Mouse (Mus musculus) embryonic facial prominence, embryonic 10.5 days (tissue): ENCODE results near the gene Traf7. TPM values are rescaled to one million over a fixed set of nuclear protein-coding genes. Genes with fewer than 3 reads are reported as not detected.
A peak's percentile ranks its signal among the peaks of the same experiment; 100 is the strongest.

Source experiments
- DNase-seq: peaks from one replicate; pipeline ENCODE4 v3.0.0-alpha.2; 2017; ENCODE audit warnings: low spot score
- H3K27ac ChIP-seq: fragments of 300-500 bp; sonication (generic); replicated peaks from 2 replicates; pipeline ENCODE4 v1.5.1; 2016; ENCODE audit warnings: mild to moderate bottlenecking
- H3K27me3 ChIP-seq: fragments of 300-500 bp; sonication (generic); replicated peaks from 2 replicates; pipeline ENCODE4 v1.6.1; 2016; ENCODE audit warnings: low read depth, mild to moderate bottlenecking; ENCODE audit not compliant: poor library complexity, severe bottlenecking
- H3K36me3 ChIP-seq: fragments of 300-500 bp; sonication (generic); replicated peaks from 2 replicates; pipeline ENCODE4 v1.6.1; 2016; ENCODE audit warnings: mild to moderate bottlenecking, moderate library complexity
- H3K4me1 ChIP-seq: fragments of 300-500 bp; sonication (generic); 2 replicates; pipeline ENCODE4 v1.6.1; 2016
- H3K4me3 ChIP-seq: fragments of 300-500 bp; sonication (generic); 2 replicates; pipeline ENCODE4 v1.5.1; 2016; ENCODE audit warnings: mild to moderate bottlenecking, moderate library complexity
- H3K9me3 ChIP-seq: fragments of 300-500 bp; sonication (generic); 2 replicates; pipeline ENCODE4 v1.6.1; 2016; ENCODE audit warnings: mild to moderate bottlenecking
- WGBS: fragments of 180-500 bp; shearing (Covaris S2); methylation state at CpG from one replicate; pipeline ENCODE4 v1.1.7; 2016; 5-methylcytosine and 5-hydroxymethylcytosine counted together
- polyA plus RNA-seq: library from polyadenylated mRNA; unstranded; fragments of >200 nt; fragmentation: Nextera tagmentation; extraction: Ambion mirVana; gene quantifications from 2 replicates; pipeline ENCODE4 v1.2.1, GENCODE M21; 2016

Gene Traf7
- polyA plus RNA-seq, 1 experiment from 2014 or later: 121 TPM

GRCm38 (mm10) chr17:24478663-24479380, 48.9 kb downstream of the Traf7 start, which contains the start of gene Mlst8:
Gene Mlst8, minus strand, starts transcription at chr17:24479078.
- Histone ChIP-seq H3K27ac (peak within 1 kb of the TSS; percentile 99), H3K4me1 (peaks cover 34% of the 10 kb centered on the region), H3K4me3 (peak within 1 kb of the TSS; percentile 87), H3K27me3 (no peaks in the 10 kb centered on the region), H3K9me3 (no peaks in the 10 kb centered on the region), H3K36me3 (peaks cover 43% of the 10 kb centered on the region)
- WGBS: under 1% methylated on average over 48 of the region's 48 CpGs
- peak; percentile 97 for DNase-seq

- H3K36me3 ChIP-seq: peaks cover 50% of the 10 kb centered on the region
- peaks cover 40% of the 10 kb centered on the region for H3K4me1 ChIP-seq
- no peaks in the 10 kb centered on the region for H3K27me3 ChIP-seq
- no peak for DNase-seq
- WGBS: 56% methylated on average over 11 of the region's 11 CpGs
- peak overlapping the region; percentile 99 for H3K27ac ChIP-seq
- no peaks in the 10 kb centered on the region for H3K9me3 ChIP-seq
- H3K4me3 ChIP-seq: peak overlapping the region; percentile 87
Observed at GRCm38 (mm10) chr17:24477985-24478600, 49.6 kb downstream of the Traf7 start.

- Histone ChIP-seq H3K27me3 (no peaks in the 10 kb centered on the region), H3K36me3 (peaks cover 57% of the 10 kb centered on the region), H3K4me3 (peak overlapping the region; percentile 87), H3K4me1 (peaks cover 48% of the 10 kb centered on the region), H3K9me3 (no peaks in the 10 kb centered on the region), H3K27ac (no peak overlapping the region)
- no peak for DNase-seq
- 92% methylated on average over 20 of the region's 20 CpGs for WGBS
Observed at GRCm38 (mm10) chr17:24477053-24477984, 50.4 kb downstream of the Traf7 start.

- no peaks in the 10 kb centered on the region for H3K27me3 ChIP-seq
- H3K36me3 ChIP-seq: peaks cover 63% of the 10 kb centered on the region
Observed at GRCm38 (mm10) chr17:24476022-24476776, 51.5 kb downstream of the Traf7 start.

GRCm38 (mm10) chr17:24475586-24475985, 52.2 kb downstream of the Traf7 start:
- H3K4me1 ChIP-seq: peaks cover 65% of the 10 kb centered on the region
- 0 out of 2 replicates have a peak overlapping the region, but pooled peaks have one; percentile 3 for H3K4me3 ChIP-seq
- H3K9me3 ChIP-seq: no peaks in the 10 kb centered on the region
- no peak overlapping the region for H3K27ac ChIP-seq
- DNase-seq: no peak
- WGBS: 90% methylated on average over 6 of the region's 6 CpGs
- peaks cover 63% of the 10 kb centered on the region for H3K36me3 ChIP-seq
- no peaks in the 10 kb centered on the region for H3K27me3 ChIP-seq

More at GRCm38 (mm10) chr17:24476022-24476776, 51.5 kb downstream of the Traf7 start:
- Histone ChIP-seq H3K27ac (no peak overlapping the region), H3K9me3 (no peaks in the 10 kb centered on the region), H3K4me3 (0 out of 2 replicates have a peak overlapping the region, but pooled peaks have one; percentile 3), H3K4me1 (peaks cover 59% of the 10 kb centered on the region)
- WGBS: 93% methylated on average over 10 of the region's 10 CpGs
- DNase-seq: no peak

- H3K36me3 ChIP-seq: peaks cover 63% of the 10 kb centered on the region
- H3K9me3 ChIP-seq: no peaks in the 10 kb centered on the region
- no peak overlapping the region for H3K27ac ChIP-seq
- 70% methylated on average over 5 of the region's 5 CpGs for WGBS
- H3K4me3 ChIP-seq: no peak overlapping the region
- no peaks in the 10 kb centered on the region for H3K27me3 ChIP-seq
- H3K4me1 ChIP-seq: peaks cover 58% of the 10 kb centered on the region
- peak; percentile 25 for DNase-seq
Observed at GRCm38 (mm10) chr17:24474557-24474956, 53.2 kb downstream of the Traf7 start.

- Histone ChIP-seq H3K4me1 (peaks cover 58% of the 10 kb centered on the region), H3K27me3 (no peaks in the 10 kb centered on the region), H3K9me3 (no peaks in the 10 kb centered on the region), H3K4me3 (peak within 1 kb of the TSS; percentile 91; the same call in 1 of the 2 replicates), H3K36me3 (peaks cover 63% of the 10 kb centered on the region), H3K27ac (no peak within 1 kb of the TSS)
- DNase-seq: no peak
- 55% methylated on average over 6 of the region's 6 CpGs for WGBS
Observed at GRCm38 (mm10) chr17:24473612-24474275, 54.0 kb downstream of the Traf7 start, which contains the start of gene Bricd5. Gene Bricd5, plus strand, starts transcription at chr17:24473884.

- 89% methylated on average over 4 of the region's 4 CpGs for WGBS
- Histone ChIP-seq H3K9me3 (no peaks in the 10 kb centered on the region), H3K4me3 (peak overlapping the region; percentile 91), H3K36me3 (peaks cover 57% of the 10 kb centered on the region), H3K27me3 (no peaks in the 10 kb centered on the region), H3K27ac (no peak overlapping the region), H3K4me1 (peaks cover 47% of the 10 kb centered on the region)
- no peak for DNase-seq
Observed at GRCm38 (mm10) chr17:24472512-24472911, 55.2 kb downstream of the Traf7 start.

- Histone ChIP-seq H3K4me1 (peaks cover 46% of the 10 kb centered on the region), H3K27ac (peak overlapping the region; percentile 92)
- WGBS: under 1% methylated on average over 68 of the region's 68 CpGs
Observed at GRCm38 (mm10) chr17:24470701-24471527, 56.8 kb downstream of the Traf7 start.

GRCm38 (mm10) chr17:24469910-24470602, 57.7 kb downstream of the Traf7 start, which contains the start of the genes E4f1 and Pgp:
Gene E4f1, minus strand, starts transcription at chr17:24470313.
Gene Pgp, plus strand, starts transcription at chr17:24470392.
- Histone ChIP-seq H3K9me3 (no peaks in the 10 kb centered on the region), H3K4me3 (peak within 1 kb of the TSS; percentile 91), H3K36me3 (peaks cover 32% of the 10 kb centered on the region), H3K27me3 (no peaks in the 10 kb centered on the region), H3K27ac (peak within 1 kb of the TSS; percentile 92), H3K4me1 (peaks cover 44% of the 10 kb centered on the region)
- peak; percentile 99 for DNase-seq
- WGBS: under 1% methylated on average over 75 of the region's 75 CpGs

More at GRCm38 (mm10) chr17:24470701-24471527, 56.8 kb downstream of the Traf7 start:
- H3K27me3 ChIP-seq: no peaks in the 10 kb centered on the region
- no peaks in the 10 kb centered on the region for H3K9me3 ChIP-seq
- DNase-seq: peak; percentile 58
- peak overlapping the region; percentile 91 for H3K4me3 ChIP-seq
- peaks cover 41% of the 10 kb centered on the region for H3K36me3 ChIP-seq
